Mouse (Mus musculus) heart, postnatal 0 days (tissue): ENCODE results near the gene 4930544D05Rik. TPM values are rescaled to one million over a fixed set of nuclear protein-coding genes. Genes with fewer than 3 reads are reported as not detected.
A peak's percentile ranks its signal among the peaks of the same experiment; 100 is the strongest.

Source experiments
- ATAC-seq: fragments of 200-750 bp; cut with Nextera tagmentation; 2 replicates; pipeline ENCODE4 v1.8.0; 2017; ENCODE audit warnings: low read depth, moderate number of reproducible peaks, moderate library complexity; ENCODE audit not compliant: insufficient read depth
- DNase-seq: peaks from one replicate; pipeline ENCODE4 v3.0.0-alpha.2; 2016; ENCODE audit warnings: low spot score
- H3K27ac ChIP-seq: fragments of 300-500 bp; sonication (generic); 2 replicates; pipeline ENCODE4 v1.5.1; 2014; ENCODE audit warnings: low read depth, mild to moderate bottlenecking
- H3K27me3 ChIP-seq: fragments of 300-500 bp; sonication (generic); 2 replicates; pipeline ENCODE4 v1.6.1; 2014; ENCODE audit warnings: low read length, mixed read lengths; ENCODE audit not compliant: control insufficient read depth, insufficient read depth
- H3K36me3 ChIP-seq: fragments of 300-500 bp; sonication (generic); replicated peaks from 2 replicates; pipeline ENCODE4 v1.6.1; 2014; ENCODE audit warnings: low read length, mixed read lengths; ENCODE audit not compliant: control insufficient read depth, insufficient read depth
- H3K4me1 ChIP-seq: fragments of 300-500 bp; sonication (generic); 2 replicates; pipeline ENCODE4 v1.6.1; 2014; ENCODE audit warnings: antibody characterized with exemption; ENCODE audit not compliant: control insufficient read depth, insufficient read depth
- H3K4me2 ChIP-seq: fragments of 300-500 bp; sonication (generic); 2 replicates; pipeline ENCODE4 v1.6.1; 2014; ENCODE audit warnings: low read depth, mild to moderate bottlenecking, low read length, moderate library complexity
- H3K4me3 ChIP-seq: fragments of 300-500 bp; sonication (generic); 2 replicates; pipeline ENCODE4 v1.5.1; 2014; ENCODE audit warnings: low read depth, low read length
- H3K9ac ChIP-seq: fragments of 300-500 bp; sonication (generic); replicated peaks from 2 replicates; pipeline ENCODE4 v1.6.1; 2014; ENCODE audit warnings: low read depth, low read length, mixed read lengths
- H3K9me3 ChIP-seq: fragments of 300-500 bp; sonication (generic); replicated peaks from 2 replicates; pipeline ENCODE4 v1.6.1; 2016; ENCODE audit warnings: low read length; ENCODE audit not compliant: control insufficient read depth
- CTCF ChIP-seq: IDR thresholded peaks from 2 replicates; pipeline ENCODE4 v1.5.1; 2016; ENCODE audit warnings: antibody characterized with exemption, control low read depth, low read depth
- EP300 ChIP-seq: IDR thresholded peaks from 2 replicates; pipeline ENCODE4 v1.6.1; 2016; ENCODE audit warnings: antibody characterized with exemption, low read depth
- WGBS: fragments of 180-500 bp; shearing (Covaris S2); extraction: QIAGEN DNeasy Blood & Tissue Kit; methylation state at CpG from one replicate; pipeline ENCODE4 v1.1.7; 2014; 5-methylcytosine and 5-hydroxymethylcytosine counted together
- polyA plus RNA-seq: library from polyadenylated mRNA; unstranded; fragments of >200 nt; fragmentation: Nextera tagmentation; extraction: Ambion mirVana; gene quantifications from 2 replicates; pipeline ENCODE4 v1.2.1, GENCODE M21; 2015
- total RNA-seq: library from RNA; depleted of rRNA; stranded (reverse); fragments of >200 nt; gene quantifications from 2 replicates; pipeline ENCODE4 v1.2.3, GENCODE M21; 2014; ENCODE audit warnings: low replicate concordance

The 4930544D05Rik gene
- total and polyA plus RNA-seq, 2 experiments from 2014 or later = not detected

- Histone ChIP-seq H3K9me3 (no peaks in the 10 kb centered on the region), H3K27me3 (no peaks in the 10 kb centered on the region), H3K4me1 (no peaks in the 10 kb centered on the region), H3K9ac (no peak overlapping the region), H3K4me2 (no peak overlapping the region), H3K36me3 (no peaks in the 10 kb centered on the region), H3K27ac (no peak overlapping the region), H3K4me3 (no peak overlapping the region)
- no peak for DNase-seq
- no peak for ATAC-seq
- 100% methylated on average over 1 of the region's 1 CpGs for WGBS
- TF ChIP-seq EP300 (no peak), CTCF (no peak)
Observed at GRCm38 (mm10) chr11:70637764-70638163, 22.1 kb downstream of the 4930544D05Rik start.

GRCm38 (mm10) chr11:70638293-70638692, 22.6 kb downstream of the 4930544D05Rik start:
- H3K9ac ChIP-seq = no peak overlapping the region
- DNase-seq (peak; percentile 4), ATAC-seq (no peak)
- H3K4me3 ChIP-seq = no peak overlapping the region
- TF ChIP-seq CTCF (no peak), EP300 (no peak)
- no peaks in the 10 kb centered on the region for H3K9me3 ChIP-seq
- 82% methylated on average over 1 of the region's 1 CpGs for WGBS
- no peaks in the 10 kb centered on the region for H3K27me3 ChIP-seq
- H3K4me2 ChIP-seq = no peak overlapping the region
- no peaks in the 10 kb centered on the region for H3K36me3 ChIP-seq
- H3K4me1 ChIP-seq = no peaks in the 10 kb centered on the region
- no peak overlapping the region for H3K27ac ChIP-seq

- TF ChIP-seq EP300 (no peak), CTCF (no peak)
- 0 out of 2 replicates have a peak, but pooled peaks cover 4% of the 10 kb centered on the region for H3K36me3 ChIP-seq
- DNase-seq = peak; percentile 8
- no peaks in the 10 kb centered on the region for H3K9me3 ChIP-seq
- ATAC-seq = no peak; the same call in 1 of the 2 replicates
- no peak within 1 kb of the TSS for H3K4me2 ChIP-seq
- 2% methylated on average over 5 of the region's 5 CpGs for WGBS
- no peak within 1 kb of the TSS for H3K27ac ChIP-seq
- no peaks in the 10 kb centered on the region for H3K27me3 ChIP-seq
- no peaks in the 10 kb centered on the region for H3K4me1 ChIP-seq
- no peak within 1 kb of the TSS for H3K4me3 ChIP-seq
- H3K9ac ChIP-seq = no peak within 1 kb of the TSS
Observed at GRCm38 (mm10) chr11:70638714-70639278, 23.1 kb downstream of the 4930544D05Rik start, which contains the start of gene Gp1ba. Gene Gp1ba (plus strand): TSS chr11:70639122.

GRCm38 (mm10) chr11:70639976-70640375, 24.3 kb downstream of the 4930544D05Rik start:
- Histone ChIP-seq H3K9me3 (no peaks in the 10 kb centered on the region), H3K4me3 (no peak overlapping the region), H3K9ac (no peak overlapping the region), H3K27ac (no peak overlapping the region), H3K36me3 (peaks cover 16% of the 10 kb centered on the region), H3K4me1 (no peaks in the 10 kb centered on the region), H3K27me3 (no peaks in the 10 kb centered on the region), H3K4me2 (no peak overlapping the region)
- ATAC-seq (no peak), DNase-seq (peak; percentile 2)
- TF ChIP-seq EP300 (no peak), CTCF (no peak)
- 74% methylated on average over 8 of the region's 8 CpGs for WGBS

GRCm38 (mm10) chr11:70641241-70641640, 25.6 kb downstream of the 4930544D05Rik start:
- Histone ChIP-seq H3K36me3 (peaks cover 19% of the 10 kb centered on the region), H3K9me3 (no peaks in the 10 kb centered on the region), H3K4me1 (peaks cover 8% of the 10 kb centered on the region; the same call in 1 of the 2 replicates), H3K27ac (no peak overlapping the region), H3K27me3 (no peaks in the 10 kb centered on the region), H3K9ac (no peak overlapping the region), H3K4me3 (no peak overlapping the region), H3K4me2 (no peak overlapping the region)
- WGBS = 74% methylated on average over 7 of the region's 7 CpGs
- DNase-seq (peak; percentile 2), ATAC-seq (no peak)
- TF ChIP-seq CTCF = no peak
- TF ChIP-seq EP300 = no peak

GRCm38 (mm10) chr11:70643051-70643450, 27.4 kb downstream of the 4930544D05Rik start:
- DNase-seq (peak; percentile 3), ATAC-seq (no peak)
- H3K27ac ChIP-seq = no peak overlapping the region
- WGBS = 87% methylated on average over 6 of the region's 6 CpGs
- no peak for TF ChIP-seq EP300
- TF ChIP-seq CTCF = no peak
- peaks cover 19% of the 10 kb centered on the region for H3K36me3 ChIP-seq
- H3K27me3 ChIP-seq = no peaks in the 10 kb centered on the region
- H3K4me1 ChIP-seq = peaks cover 8% of the 10 kb centered on the region; the same call in 1 of the 2 replicates
- no peaks in the 10 kb centered on the region for H3K9me3 ChIP-seq
- no peak overlapping the region for H3K4me2 ChIP-seq
- no peak overlapping the region for H3K9ac ChIP-seq
- no peak overlapping the region for H3K4me3 ChIP-seq
